Mouse (Mus musculus): ENCODE results near the gene Cdkl3.

The Cdkl3 gene

GRCm38 (mm10) chr11:52003772-52004528, at the start of gene Cdkl3:
Gene Cdkl3, plus strand, starts transcription at chr11:52004221.
- peak; percentile 48 for DNase-seq (ENCODE audit: low spot score)

GRCm38 (mm10) chr11:51956112-51956511, 47.9 kb upstream of the Cdkl3 start:
- DNase-seq (ENCODE audit: low spot score) = no peak

DNA sequence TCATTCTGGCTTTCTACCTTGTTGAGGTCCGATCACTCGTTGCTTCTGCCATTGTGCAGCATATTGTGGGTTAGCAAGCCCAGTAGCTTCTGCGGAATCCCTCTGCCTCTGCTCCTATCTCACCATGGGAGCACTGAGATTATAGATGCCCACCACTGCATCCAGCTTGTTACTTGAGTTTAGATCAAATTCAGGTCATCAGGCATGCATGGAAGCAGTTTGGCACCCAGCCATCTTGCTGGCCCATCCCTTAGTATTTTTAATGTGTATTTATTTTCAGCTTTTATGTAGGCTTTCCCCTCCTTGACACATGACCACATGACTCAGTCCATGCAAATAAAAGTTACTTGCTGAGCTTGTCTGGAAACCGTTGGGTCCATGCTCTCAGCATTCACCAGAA, 46.3 kb upstream of the Cdkl3 start:
- DNase-seq (ENCODE audit: low spot score) = no peak

- DNase-seq (ENCODE audit: low spot score) = no peak
Measured at GRCm38 (mm10) chr11:51959511-51959910, 44.5 kb upstream of the Cdkl3 start.

DNA sequence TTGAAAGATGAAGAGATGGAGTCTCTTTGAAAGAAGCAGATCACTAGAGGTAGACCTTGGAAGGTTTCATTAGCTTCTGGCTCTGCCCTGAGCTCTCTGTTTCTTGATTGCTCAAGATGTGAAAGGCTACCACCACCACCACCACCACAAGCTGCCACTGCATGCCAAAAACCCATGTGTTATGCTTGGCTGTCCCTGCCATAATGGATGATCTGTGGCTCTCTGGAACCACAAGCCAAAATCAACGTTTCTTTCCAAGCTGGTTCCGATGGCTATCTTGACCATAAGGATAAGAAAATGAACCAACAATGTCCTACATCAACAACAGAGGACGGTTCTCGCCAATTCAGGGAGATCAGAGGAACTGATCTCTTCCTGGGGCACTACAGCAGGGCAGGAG, 44.0 kb upstream of the Cdkl3 start:
- no peak for DNase-seq (ENCODE audit: low spot score)

GRCm38 (mm10) chr11:51960967-51961471, 43.0 kb upstream of the Cdkl3 start:
- DNase-seq (ENCODE audit: low spot score) = no peak

DNA sequence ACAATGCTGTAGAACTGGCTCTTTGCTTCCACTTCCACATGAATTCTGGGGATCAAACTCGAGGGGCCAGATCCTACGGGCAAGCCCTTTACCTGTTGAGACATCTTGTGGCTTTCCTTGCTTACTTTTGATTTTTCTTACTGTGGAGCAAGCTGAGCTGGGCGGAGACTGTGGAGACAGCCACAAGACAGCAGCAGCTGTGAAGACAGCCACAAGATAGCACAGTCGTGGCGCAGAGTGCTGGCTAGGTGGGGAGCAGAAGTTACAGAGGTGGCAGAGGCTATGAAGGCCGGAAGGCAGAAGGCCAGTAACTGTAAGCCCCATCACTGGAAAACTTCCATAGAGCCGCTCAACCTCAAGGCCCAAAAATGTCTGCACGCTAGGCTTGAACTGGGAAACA, 42.3 kb upstream of the Cdkl3 start:
- no peak for DNase-seq (ENCODE audit: low spot score)

DNA sequence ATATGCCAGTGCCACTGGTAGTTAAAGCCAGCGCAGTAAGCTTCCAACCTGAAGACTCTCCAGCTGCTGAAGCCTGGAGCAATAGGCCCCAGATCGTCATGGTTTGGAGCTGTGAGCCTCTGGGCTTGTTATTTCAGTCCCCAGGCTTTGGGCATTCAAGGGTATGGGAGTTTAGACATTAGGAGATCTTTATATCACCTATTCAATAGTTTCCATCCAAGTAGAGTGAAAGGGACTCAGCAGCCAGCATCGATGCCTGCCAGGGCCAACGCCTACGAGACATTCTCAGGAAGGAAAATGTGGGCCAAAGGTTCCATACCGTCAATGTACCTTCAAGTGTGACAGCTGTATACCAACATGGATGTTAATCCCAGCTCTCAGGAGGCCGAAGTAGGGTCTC, 41.7 kb upstream of the Cdkl3 start:
- no peak for DNase-seq (ENCODE audit: low spot score)

GRCm38 (mm10) chr11:51966651-51967050, 37.4 kb upstream of the Cdkl3 start:
- DNase-seq (ENCODE audit: low spot score) = no peak

GRCm38 (mm10) chr11:51967443-51968401, 36.3 kb upstream of the Cdkl3 start, which contains the start of gene Cdkn2aipnl:
Gene Cdkn2aipnl, plus strand, starts transcription at chr11:51967661.
- DNase-seq (ENCODE audit: low spot score) = peak; percentile 85

DNA sequence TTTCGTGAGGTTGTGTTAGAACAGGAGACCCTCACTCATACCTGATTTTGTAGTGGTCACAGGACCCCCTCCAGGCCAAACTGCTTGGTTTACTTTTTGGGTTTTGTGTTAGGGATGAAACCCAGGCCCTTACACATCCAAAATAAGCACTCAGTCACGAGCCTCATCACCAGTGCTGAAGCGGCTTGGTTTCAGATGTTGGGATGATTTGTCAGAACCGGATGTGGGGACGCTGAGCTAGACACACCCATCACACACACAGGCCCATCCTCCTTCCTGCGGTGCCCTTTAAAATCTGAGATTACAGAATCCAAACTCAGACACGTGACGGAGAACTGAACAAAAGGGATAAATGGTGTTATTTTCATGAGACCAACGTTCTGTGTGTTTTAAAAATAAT, 35.1 kb upstream of the Cdkl3 start:
- DNase-seq (ENCODE audit: low spot score) = no peak

DNA sequence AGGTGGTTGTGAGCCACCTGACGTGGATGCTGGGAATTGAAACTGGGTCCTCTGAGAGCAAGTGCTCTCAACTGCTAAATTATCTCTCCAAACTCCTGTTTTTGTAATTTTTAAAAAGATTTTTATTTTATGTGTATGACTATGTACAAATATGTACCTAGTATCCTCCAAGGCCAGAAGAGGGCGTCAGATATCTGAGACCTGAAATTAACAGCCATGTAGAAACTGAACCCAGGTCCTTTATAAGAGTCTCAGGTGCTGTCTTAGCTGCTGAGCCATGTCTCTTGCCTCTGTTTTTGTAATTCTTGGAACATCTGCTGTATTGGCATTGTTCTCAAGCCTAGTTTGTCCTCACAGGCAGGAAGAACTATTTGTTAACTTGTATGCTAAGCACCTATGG, 34.5 kb upstream of the Cdkl3 start:
- DNase-seq (ENCODE audit: low spot score) = no peak

GRCm38 (mm10) chr11:51971644-51972043, 32.4 kb upstream of the Cdkl3 start:
- no peak for DNase-seq (ENCODE audit: low spot score)

DNA sequence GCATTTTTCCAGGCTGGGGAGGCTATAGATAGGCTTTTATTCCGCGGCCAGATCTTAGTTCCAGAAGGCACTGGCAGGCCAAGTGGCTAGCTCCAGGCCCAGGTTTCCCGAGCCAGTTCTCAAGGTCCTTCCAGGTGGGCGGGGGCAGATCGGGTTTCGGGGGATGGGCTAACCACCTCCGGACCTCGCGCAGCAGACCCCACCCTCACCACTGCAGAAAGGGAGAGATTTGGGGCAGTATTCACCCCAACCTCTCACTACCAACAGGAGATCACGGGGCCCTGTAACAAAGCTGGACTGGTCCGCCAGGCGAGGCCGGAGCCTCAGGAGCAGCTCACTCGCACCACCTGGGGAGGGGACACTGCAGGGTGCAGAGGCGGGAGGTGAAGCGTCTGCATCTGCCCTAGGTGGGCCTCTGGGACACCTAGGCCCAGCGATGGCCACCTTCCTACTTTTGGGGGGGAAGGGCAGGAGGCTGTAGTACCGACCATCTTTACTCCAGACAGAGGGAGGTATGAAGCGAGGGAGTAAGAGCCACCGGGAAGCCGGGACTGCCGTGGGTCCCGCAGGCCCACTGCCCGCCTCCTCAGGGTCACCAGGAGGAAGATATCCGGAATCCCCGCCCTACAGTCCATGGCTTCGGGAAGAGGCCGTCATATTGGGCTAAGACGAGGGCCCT, 4.3 kb upstream of the Cdkl3 start:
- DNase-seq (ENCODE audit: low spot score) = no peak

DNA sequence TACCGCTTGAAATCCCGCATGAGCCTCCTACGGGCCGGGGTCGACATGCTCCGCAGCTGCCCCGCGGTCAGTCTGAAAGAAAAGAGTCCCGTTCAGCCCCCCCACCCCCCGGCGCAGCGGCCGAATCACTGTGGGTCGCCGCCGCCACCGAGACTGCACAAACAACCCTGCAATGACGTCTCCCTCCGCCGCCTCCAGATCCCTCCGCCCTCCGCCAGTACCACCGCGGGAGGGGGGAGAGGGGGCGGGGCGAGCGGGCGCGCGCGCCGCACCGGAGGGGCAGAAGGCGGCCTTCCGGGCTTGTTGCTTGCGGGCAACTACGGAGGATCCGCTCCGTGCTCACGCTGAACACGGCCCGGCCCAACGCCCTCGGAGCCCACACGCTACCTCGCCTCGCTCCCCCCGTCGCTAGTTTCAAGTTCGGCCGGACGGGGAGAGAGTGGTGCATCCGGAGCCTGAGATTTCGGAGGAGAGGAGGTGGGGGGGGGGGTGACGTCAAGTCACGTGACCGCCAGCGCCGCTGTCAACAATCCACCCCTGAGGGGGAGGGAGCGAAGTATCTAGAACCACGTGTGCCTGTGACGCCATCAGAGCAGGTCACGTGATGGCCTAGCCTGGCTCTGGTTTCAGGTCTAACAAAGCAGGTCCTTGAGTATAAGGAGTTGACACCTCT, 3.6 kb upstream of the Cdkl3 start, which contains the start of gene Ube2b:
Ube2b (minus strand) TSS at position 473 of the 673 bp plus-strand sequence.
- peak; percentile 96 for DNase-seq (ENCODE audit: low spot score)

- DNase-seq (ENCODE audit: low spot score) = no peak
Measured at GRCm38 (mm10) chr11:52001341-52001740, 2.7 kb upstream of the Cdkl3 start.

DNA sequence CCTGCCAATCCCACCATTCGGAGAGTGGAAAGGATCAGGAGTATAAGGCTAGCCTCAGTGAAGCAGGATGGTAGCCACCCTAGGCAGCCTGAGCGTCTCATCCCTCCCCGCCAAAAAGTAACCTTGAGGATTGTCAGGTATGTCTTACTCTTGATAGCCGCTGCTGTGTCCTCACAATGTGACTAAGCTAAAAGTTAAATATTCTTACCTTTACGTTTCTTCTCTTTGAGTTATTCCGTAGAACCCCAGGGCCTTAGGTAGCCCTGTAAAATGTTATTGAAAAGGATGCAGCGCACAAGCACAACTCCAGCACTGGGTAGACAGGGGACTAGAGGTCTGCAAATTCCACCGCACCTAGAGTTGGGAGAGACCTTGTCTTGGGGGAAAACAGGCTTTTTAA, 2.2 kb upstream of the Cdkl3 start:
- DNase-seq (ENCODE audit: low spot score) = no peak

DNA sequence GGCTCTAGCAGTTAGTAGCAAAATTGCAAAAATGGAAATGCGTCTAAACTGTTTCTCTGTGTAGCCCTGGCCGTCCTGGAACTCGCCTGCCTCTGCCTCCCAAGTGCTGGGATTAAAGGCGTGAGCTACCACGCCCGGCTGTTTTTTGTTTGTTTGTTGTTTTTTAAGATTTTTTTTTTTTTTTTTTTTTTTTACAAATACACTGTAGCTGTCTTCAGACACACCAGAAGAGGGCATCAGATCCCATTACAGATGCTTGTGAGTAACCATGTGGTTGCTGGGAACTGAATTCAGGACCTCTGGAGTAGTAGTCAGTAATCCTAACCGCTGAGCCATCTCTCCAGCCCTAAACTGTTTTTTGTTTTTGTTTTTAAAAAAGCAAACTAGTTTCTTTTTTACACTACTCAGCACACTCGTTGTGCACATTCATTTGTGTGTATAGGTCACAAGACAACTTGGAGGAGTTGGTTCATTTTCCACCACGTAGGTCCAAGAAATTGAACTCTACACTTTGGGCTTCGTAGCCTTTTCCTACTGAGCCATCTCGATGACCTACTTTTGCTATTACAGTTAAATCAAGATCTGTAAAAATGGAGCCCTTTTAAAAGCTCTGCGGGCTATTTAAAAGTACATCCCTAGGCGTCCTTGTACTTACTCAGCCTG, 1.0 kb upstream of the Cdkl3 start:
- DNase-seq (ENCODE audit: low spot score) = no peak

DNA sequence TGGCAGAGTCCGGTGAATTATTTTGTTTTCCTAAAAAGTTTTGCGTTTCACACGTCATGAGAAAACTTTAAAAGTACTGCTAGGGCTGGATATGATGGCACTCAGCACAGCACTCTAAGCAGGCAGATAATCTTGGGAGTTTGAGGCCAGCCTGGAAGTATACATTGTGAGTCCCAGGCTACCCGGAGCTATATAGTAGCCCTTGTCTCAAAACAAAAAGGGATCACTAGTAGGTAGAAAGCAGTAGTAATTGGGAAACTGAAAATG, 583 bp upstream of the Cdkl3 start:
- DNase-seq (ENCODE audit: low spot score) = no peak

- no peak for DNase-seq (ENCODE audit: low spot score)
Measured at GRCm38 (mm10) chr11:52005586-52005985, 1.6 kb downstream of the Cdkl3 start.

- no peak for DNase-seq (ENCODE audit: low spot score)
Measured at GRCm38 (mm10) chr11:52011011-52011410, 7.0 kb downstream of the Cdkl3 start.
